Mouse (Mus musculus) olfactory bulb, adult 2 months (tissue): ENCODE measurements around the gene Tmx4.

Source experiments
- CTCF ChIP-seq: fragments of 200-500 bp; IDR thresholded peaks from 2 replicates; pipeline ENCODE4 v1.5.1; 2012; ENCODE audit warnings: low read depth, mild to moderate bottlenecking, low read length, moderate library complexity; ENCODE audit not compliant: insufficient read depth
- POLR2A ChIP-seq: fragments of 200-500 bp; IDR thresholded peaks from 2 replicates; pipeline ENCODE4 v1.6.1; 2012; ENCODE audit warnings: mild to moderate bottlenecking, low read depth, low read length, moderate library complexity; ENCODE audit not compliant: insufficient read depth

DNA sequence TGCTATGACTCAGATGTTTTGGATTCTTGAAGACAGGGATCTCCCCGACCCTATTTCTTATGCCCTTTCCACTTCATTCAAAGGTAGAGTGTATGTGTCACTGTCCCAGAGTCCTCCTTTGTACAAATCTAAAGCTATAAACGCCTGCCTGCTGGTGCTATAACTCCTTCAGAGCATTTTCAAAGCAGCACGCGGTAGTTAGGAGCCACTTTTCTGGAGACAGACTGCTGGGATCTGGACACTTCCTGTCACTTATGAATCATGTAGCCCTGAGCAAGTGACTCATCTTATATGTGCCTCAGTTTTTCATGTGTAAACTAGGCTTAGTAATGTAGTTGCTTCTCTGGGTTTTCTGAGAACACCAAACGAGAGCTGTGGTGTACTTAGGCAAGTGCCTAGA is 98.8 kb downstream of the Tmx4 start:
- TF ChIP-seq CTCF (no peak), POLR2A (no peak)
